Mouse (Mus musculus): ENCODE results near the gene Fez2. TPM values are rescaled to one million over a fixed set of nuclear protein-coding genes. Genes with fewer than 3 reads are reported as not detected.

Fez2 gene
- 43.2 and 54.0 TPM in 2 replicates for polyA plus RNA-seq (2014; fragmentation: Nextera tagmentation; extraction: Ambion mirVana)

GRCm38 (mm10) chr17:78417381-78418281, at the start of gene Fez2:
Gene Fez2 (minus strand): TSS chr17:78418152.
- peak within 1 kb of the TSS; percentile 93 for H3K4me3 ChIP-seq (ENCODE audit: low read depth, low read length)
- H3K4me2 ChIP-seq (ENCODE audit: low read depth, low read length), result peak within 1 kb of the TSS; percentile 72
- H3K4me1 ChIP-seq (ENCODE audit: control insufficient read depth, insufficient read depth, low read length), result peaks cover 6% of the 10 kb centered on the region
- ATAC-seq (ENCODE audit: low read depth), result peak; percentile 95
- peak within 1 kb of the TSS; percentile 93 for H3K27ac ChIP-seq (replicated peaks; ENCODE audit: low read depth, low read length)
- peak within 1 kb of the TSS; percentile 90 for H3K9ac ChIP-seq (ENCODE audit: low read depth, low read length)
- under 1% methylated on average over 25 of the region's 67 CpGs for WGBS
- peaks cover 2% of the 10 kb centered on the region; the same call in 1 of the 2 replicates for H3K36me3 ChIP-seq (ENCODE audit: control insufficient read depth, insufficient read depth, low read length)
- no peaks in the 10 kb centered on the region for H3K9me3 ChIP-seq (ENCODE audit: control insufficient read depth, low read length)
- peaks cover 6% of the 10 kb centered on the region; the same call in 1 of the 2 replicates for H3K27me3 ChIP-seq (replicated peaks; ENCODE audit: control insufficient read depth, insufficient read depth, low read length)
- peak; percentile 91 for DNase-seq (ENCODE audit: low spot score)

GRCm38 (mm10) chr17:78465500-78465899, 47.5 kb upstream of the Fez2 start:
- H3K4me3 ChIP-seq (ENCODE audit: low read depth, low read length), result no peak overlapping the region
- no peaks in the 10 kb centered on the region for H3K36me3 ChIP-seq (ENCODE audit: control insufficient read depth, insufficient read depth, low read length)
- H3K27ac ChIP-seq (replicated peaks; ENCODE audit: low read depth, low read length), result no peak overlapping the region
- ATAC-seq (ENCODE audit: low read depth) (no peak), DNase-seq (ENCODE audit: low spot score) (no peak)
- no peak overlapping the region for H3K4me2 ChIP-seq (ENCODE audit: low read depth, low read length)
- no peaks in the 10 kb centered on the region; the same call in 1 of the 2 replicates for H3K9me3 ChIP-seq (ENCODE audit: control insufficient read depth, low read length)
- no peak overlapping the region for H3K9ac ChIP-seq (ENCODE audit: low read depth, low read length)
- 84% methylated on average over 8 of the region's 8 CpGs for WGBS
- no peaks in the 10 kb centered on the region for H3K4me1 ChIP-seq (ENCODE audit: control insufficient read depth, insufficient read depth, low read length)
- H3K27me3 ChIP-seq (replicated peaks; ENCODE audit: control insufficient read depth, insufficient read depth, low read length), result no peaks in the 10 kb centered on the region

GRCm38 (mm10) chr17:78465071-78465470, 47.1 kb upstream of the Fez2 start:
- no peaks in the 10 kb centered on the region for H3K36me3 ChIP-seq (ENCODE audit: control insufficient read depth, insufficient read depth, low read length)
- no peaks in the 10 kb centered on the region for H3K27me3 ChIP-seq (replicated peaks; ENCODE audit: control insufficient read depth, insufficient read depth, low read length)
- DNase-seq (ENCODE audit: low spot score) (no peak), ATAC-seq (ENCODE audit: low read depth) (no peak)
- H3K9ac ChIP-seq (ENCODE audit: low read depth, low read length), result no peak overlapping the region
- 82% methylated on average over 3 of the region's 3 CpGs for WGBS
- H3K9me3 ChIP-seq (ENCODE audit: control insufficient read depth, low read length), result no peaks in the 10 kb centered on the region; the same call in 1 of the 2 replicates
- no peak overlapping the region for H3K4me2 ChIP-seq (ENCODE audit: low read depth, low read length)
- no peak overlapping the region for H3K27ac ChIP-seq (replicated peaks; ENCODE audit: low read depth, low read length)
- no peak overlapping the region for H3K4me3 ChIP-seq (ENCODE audit: low read depth, low read length)
- no peaks in the 10 kb centered on the region for H3K4me1 ChIP-seq (ENCODE audit: control insufficient read depth, insufficient read depth, low read length)

- Histone ChIP-seq H3K36me3 (ENCODE audit: control insufficient read depth, insufficient read depth, low read length) (no peaks in the 10 kb centered on the region), H3K9ac (ENCODE audit: low read depth, low read length) (no peak overlapping the region), H3K4me1 (ENCODE audit: control insufficient read depth, insufficient read depth, low read length) (no peaks in the 10 kb centered on the region), H3K27me3 (replicated peaks; ENCODE audit: control insufficient read depth, insufficient read depth, low read length) (no peaks in the 10 kb centered on the region), H3K4me3 (ENCODE audit: low read depth, low read length) (no peak overlapping the region), H3K9me3 (ENCODE audit: control insufficient read depth, low read length) (no peaks in the 10 kb centered on the region; the same call in 1 of the 2 replicates), H3K4me2 (ENCODE audit: low read depth, low read length) (no peak overlapping the region), H3K27ac (replicated peaks; ENCODE audit: low read depth, low read length) (no peak overlapping the region)
- ATAC-seq (ENCODE audit: low read depth), result no peak
- 83% methylated on average over 8 of the region's 8 CpGs for WGBS
- DNase-seq (ENCODE audit: low spot score), result no peak
Observed at GRCm38 (mm10) chr17:78460140-78460539, 42.2 kb upstream of the Fez2 start.

GRCm38 (mm10) chr17:78455556-78455955, 37.6 kb upstream of the Fez2 start:
- no peaks in the 10 kb centered on the region for H3K4me1 ChIP-seq (ENCODE audit: control insufficient read depth, insufficient read depth, low read length)
- no peak overlapping the region for H3K4me3 ChIP-seq (ENCODE audit: low read depth, low read length)
- H3K4me2 ChIP-seq (ENCODE audit: low read depth, low read length), result no peak overlapping the region
- H3K9me3 ChIP-seq (ENCODE audit: control insufficient read depth, low read length), result no peaks in the 10 kb centered on the region; the same call in 1 of the 2 replicates
- WGBS, result 63% methylated on average over 9 of the region's 9 CpGs
- no peaks in the 10 kb centered on the region for H3K36me3 ChIP-seq (ENCODE audit: control insufficient read depth, insufficient read depth, low read length)
- no peaks in the 10 kb centered on the region for H3K27me3 ChIP-seq (replicated peaks; ENCODE audit: control insufficient read depth, insufficient read depth, low read length)
- no peak overlapping the region for H3K27ac ChIP-seq (replicated peaks; ENCODE audit: low read depth, low read length)
- DNase-seq (ENCODE audit: low spot score) (no peak), ATAC-seq (ENCODE audit: low read depth) (no peak)
- no peak overlapping the region for H3K9ac ChIP-seq (ENCODE audit: low read depth, low read length)

GRCm38 (mm10) chr17:78455114-78455513, 37.2 kb upstream of the Fez2 start:
- no peaks in the 10 kb centered on the region for H3K4me1 ChIP-seq (ENCODE audit: control insufficient read depth, insufficient read depth, low read length)
- H3K27ac ChIP-seq (replicated peaks; ENCODE audit: low read depth, low read length), result no peak overlapping the region
- no peak overlapping the region for H3K4me3 ChIP-seq (ENCODE audit: low read depth, low read length)
- 30% methylated on average over 11 of the region's 11 CpGs for WGBS
- no peaks in the 10 kb centered on the region for H3K36me3 ChIP-seq (ENCODE audit: control insufficient read depth, insufficient read depth, low read length)
- no peak overlapping the region for H3K4me2 ChIP-seq (ENCODE audit: low read depth, low read length)
- no peak overlapping the region for H3K9ac ChIP-seq (ENCODE audit: low read depth, low read length)
- H3K9me3 ChIP-seq (ENCODE audit: control insufficient read depth, low read length), result no peaks in the 10 kb centered on the region
- ATAC-seq (ENCODE audit: low read depth), result 0 out of 2 replicates have a peak, but pooled peaks have one; percentile 70
- H3K27me3 ChIP-seq (replicated peaks; ENCODE audit: control insufficient read depth, insufficient read depth, low read length), result no peaks in the 10 kb centered on the region
- peak; percentile 67 for DNase-seq (ENCODE audit: low spot score)

GRCm38 (mm10) chr17:78454189-78454977, 36.4 kb upstream of the Fez2 start:
- Histone ChIP-seq H3K4me2 (ENCODE audit: low read depth, low read length) (peak overlapping the region; percentile 23; the same call in 1 of the 2 replicates), H3K4me1 (ENCODE audit: control insufficient read depth, insufficient read depth, low read length) (no peaks in the 10 kb centered on the region), H3K4me3 (ENCODE audit: low read depth, low read length) (no peak overlapping the region; the same call in 1 of the 2 replicates), H3K27me3 (replicated peaks; ENCODE audit: control insufficient read depth, insufficient read depth, low read length) (no peaks in the 10 kb centered on the region), H3K36me3 (ENCODE audit: control insufficient read depth, insufficient read depth, low read length) (no peaks in the 10 kb centered on the region), H3K27ac (replicated peaks; ENCODE audit: low read depth, low read length) (no peak overlapping the region), H3K9ac (ENCODE audit: low read depth, low read length) (no peak overlapping the region; the same call in 1 of the 2 replicates), H3K9me3 (ENCODE audit: control insufficient read depth, low read length) (no peaks in the 10 kb centered on the region)
- WGBS, result 73% methylated on average over 21 of the region's 21 CpGs
- DNase-seq (ENCODE audit: low spot score) (peak; percentile 70), ATAC-seq (ENCODE audit: low read depth) (peak; percentile 35; the same call in 1 of the 2 replicates)

GRCm38 (mm10) chr17:78453529-78453928, 35.6 kb upstream of the Fez2 start:
- DNase-seq (ENCODE audit: low spot score), result no peak
- Histone ChIP-seq H3K27me3 (replicated peaks; ENCODE audit: control insufficient read depth, insufficient read depth, low read length) (no peaks in the 10 kb centered on the region), H3K36me3 (ENCODE audit: control insufficient read depth, insufficient read depth, low read length) (no peaks in the 10 kb centered on the region), H3K4me3 (ENCODE audit: low read depth, low read length) (no peak overlapping the region), H3K27ac (replicated peaks; ENCODE audit: low read depth, low read length) (no peak overlapping the region), H3K9me3 (ENCODE audit: control insufficient read depth, low read length) (no peaks in the 10 kb centered on the region), H3K9ac (ENCODE audit: low read depth, low read length) (no peak overlapping the region), H3K4me2 (ENCODE audit: low read depth, low read length) (no peak overlapping the region), H3K4me1 (ENCODE audit: control insufficient read depth, insufficient read depth, low read length) (no peaks in the 10 kb centered on the region)
- no peak for ATAC-seq (ENCODE audit: low read depth)
- 84% methylated on average over 5 of the region's 5 CpGs for WGBS

Data from embryonic facial prominence, embryonic 14.5 days (tissue).